Mouse (Mus musculus): ENCODE measurements around the gene Ltb4r1. TPM values are rescaled to one million over a fixed set of nuclear protein-coding genes. Genes with fewer than 3 reads are reported as not detected.

Gene Ltb4r1
- polyA plus RNA-seq, 1 experiment from 2014 or later = not detected

DNA sequence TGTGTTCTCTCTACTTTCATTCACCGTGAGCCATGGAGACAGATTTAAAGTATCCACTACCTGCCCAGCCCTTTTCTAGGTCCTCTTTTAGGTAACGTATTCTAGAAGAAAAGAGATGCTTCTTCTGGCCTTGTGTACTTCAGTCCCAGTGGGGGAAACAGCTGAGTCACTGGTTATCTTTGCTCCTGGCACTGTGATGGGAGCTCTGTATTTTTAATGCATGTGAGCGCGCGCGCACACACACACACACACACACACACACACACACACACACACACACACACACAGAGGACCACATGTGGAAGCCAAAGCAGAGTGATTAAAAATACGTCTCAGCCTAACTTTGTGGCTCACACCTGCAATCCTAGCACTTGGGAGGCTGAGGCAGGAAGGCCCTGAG lies 42.3 kb upstream of the Ltb4r1 start:
- no peak overlapping the region for H3K4me3 ChIP-seq (replicated peaks; ENCODE audit: low read depth, low read length)
- DNase-seq (no peak), ATAC-seq (ENCODE audit: low FRiP score, low TSS enrichment) (no peak)
- H3K9me3 ChIP-seq (ENCODE audit: control insufficient read depth, low read length) = no peaks in the 10 kb centered on the region
- H3K36me3 ChIP-seq (ENCODE audit: control insufficient read depth, insufficient read depth, low read length) = peaks cover 13% of the 10 kb centered on the region
- no peak overlapping the region for H3K27ac ChIP-seq (replicated peaks; ENCODE audit: low read depth, low read length)
- peaks cover 6% of the 10 kb centered on the region for H3K4me1 ChIP-seq (ENCODE audit: control insufficient read depth, insufficient read depth, low read length)
- 91% methylated on average over 7 of the region's 7 CpGs for WGBS
- no peak overlapping the region for H3K9ac ChIP-seq (replicated peaks; ENCODE audit: low read length)
- no peak overlapping the region for H3K4me2 ChIP-seq (ENCODE audit: low read length)
- no peaks in the 10 kb centered on the region for H3K27me3 ChIP-seq (ENCODE audit: control insufficient read depth, insufficient read depth, low read length)

GRCm38 (mm10) chr14:55724411-55724871 lies 41.3 kb upstream of the Ltb4r1 start:
- peaks cover 6% of the 10 kb centered on the region for H3K4me1 ChIP-seq (ENCODE audit: control insufficient read depth, insufficient read depth, low read length)
- H3K9me3 ChIP-seq (ENCODE audit: control insufficient read depth, low read length) = no peaks in the 10 kb centered on the region
- no peak for ATAC-seq (ENCODE audit: low FRiP score, low TSS enrichment)
- 77% methylated on average over 8 of the region's 8 CpGs for WGBS
- H3K36me3 ChIP-seq (ENCODE audit: control insufficient read depth, insufficient read depth, low read length) = 0 out of 2 replicates have a peak, but pooled peaks cover 3% of the 10 kb centered on the region
- DNase-seq = no peak
- H3K4me2 ChIP-seq (ENCODE audit: low read length) = no peak overlapping the region
- no peak overlapping the region for H3K4me3 ChIP-seq (replicated peaks; ENCODE audit: low read depth, low read length)
- no peaks in the 10 kb centered on the region for H3K27me3 ChIP-seq (ENCODE audit: control insufficient read depth, insufficient read depth, low read length)
- H3K9ac ChIP-seq (replicated peaks; ENCODE audit: low read length) = no peak overlapping the region
- no peak overlapping the region for H3K27ac ChIP-seq (replicated peaks; ENCODE audit: low read depth, low read length)

DNA sequence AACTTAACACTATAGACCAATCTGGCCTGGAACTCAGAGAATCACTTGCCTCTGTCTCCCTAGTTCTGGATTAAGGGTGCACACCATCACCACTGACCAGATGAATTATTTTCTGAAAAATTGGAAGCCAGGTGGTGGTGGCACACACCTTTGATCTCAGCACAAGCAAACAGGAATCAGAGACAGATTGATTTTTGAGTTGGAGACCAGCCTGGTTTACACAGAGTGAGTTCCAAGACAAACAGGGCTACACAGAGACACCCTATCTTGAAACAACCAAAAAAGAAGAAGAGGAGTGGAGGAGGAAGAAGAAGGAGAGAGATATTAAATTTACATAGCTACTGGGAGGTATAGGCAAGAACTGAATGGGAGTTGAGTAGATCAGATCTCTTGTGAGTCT lies 39.5 kb upstream of the Ltb4r1 start:
- ATAC-seq (ENCODE audit: low FRiP score, low TSS enrichment) = no peak
- Histone ChIP-seq H3K4me1 (ENCODE audit: control insufficient read depth, insufficient read depth, low read length) (peaks cover 3% of the 10 kb centered on the region), H3K4me2 (ENCODE audit: low read length) (no peak overlapping the region), H3K9me3 (ENCODE audit: control insufficient read depth, low read length) (no peaks in the 10 kb centered on the region), H3K27me3 (ENCODE audit: control insufficient read depth, insufficient read depth, low read length) (no peaks in the 10 kb centered on the region), H3K4me3 (replicated peaks; ENCODE audit: low read depth, low read length) (no peak overlapping the region), H3K36me3 (ENCODE audit: control insufficient read depth, insufficient read depth, low read length) (no peaks in the 10 kb centered on the region), H3K27ac (replicated peaks; ENCODE audit: low read depth, low read length) (no peak overlapping the region), H3K9ac (replicated peaks; ENCODE audit: low read length) (no peak overlapping the region)
- no peak for DNase-seq

DNA sequence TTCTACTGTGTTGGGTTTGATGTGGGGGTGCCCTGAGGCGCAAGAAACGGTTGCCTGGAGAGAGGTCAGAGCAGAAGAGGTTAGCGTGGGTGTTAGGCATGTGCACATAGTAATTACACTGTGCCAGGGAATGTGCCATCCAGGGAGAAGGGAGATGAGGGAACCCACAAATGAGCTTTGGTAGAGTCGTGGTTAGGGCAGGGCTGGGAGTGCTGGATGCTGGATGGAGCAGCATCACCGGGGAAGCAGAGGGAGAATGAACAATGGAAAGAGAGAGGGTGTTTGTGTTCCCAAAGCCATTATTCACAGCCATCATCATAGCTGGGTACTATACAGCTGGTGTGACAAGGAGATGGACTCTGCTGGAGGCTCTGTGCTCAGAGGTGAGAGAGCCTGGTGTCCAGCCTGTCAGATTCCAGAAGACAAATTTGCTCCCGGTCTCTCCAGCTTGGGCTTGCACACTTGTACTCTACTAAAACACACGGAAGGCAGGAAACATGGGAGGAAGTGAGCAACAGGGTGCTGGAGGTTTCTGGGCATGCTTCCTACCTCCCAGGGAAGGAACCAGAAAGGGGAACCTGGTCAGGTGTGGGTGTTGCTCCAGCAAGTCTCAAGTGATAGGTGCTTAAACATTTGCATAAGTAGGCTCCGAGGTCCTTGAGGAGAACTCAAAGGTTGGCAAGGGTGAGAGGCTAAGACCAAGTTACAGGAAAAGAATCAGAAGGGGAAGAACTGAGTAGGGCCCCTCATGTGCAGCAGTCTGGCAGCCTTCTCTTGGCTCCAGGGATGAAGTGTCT lies 37.7 kb upstream of the Ltb4r1 start:
- ATAC-seq (ENCODE audit: low FRiP score, low TSS enrichment) = no peak
- no peak overlapping the region for H3K9ac ChIP-seq (replicated peaks; ENCODE audit: low read length)
- H3K27ac ChIP-seq (replicated peaks; ENCODE audit: low read depth, low read length) = no peak overlapping the region
- no peaks in the 10 kb centered on the region for H3K9me3 ChIP-seq (ENCODE audit: control insufficient read depth, low read length)
- no peaks in the 10 kb centered on the region for H3K36me3 ChIP-seq (ENCODE audit: control insufficient read depth, insufficient read depth, low read length)
- no peaks in the 10 kb centered on the region for H3K4me1 ChIP-seq (ENCODE audit: control insufficient read depth, insufficient read depth, low read length)
- H3K4me2 ChIP-seq (ENCODE audit: low read length) = no peak overlapping the region
- H3K27me3 ChIP-seq (ENCODE audit: control insufficient read depth, insufficient read depth, low read length) = no peaks in the 10 kb centered on the region
- WGBS = 78% methylated on average over 8 of the region's 8 CpGs
- H3K4me3 ChIP-seq (replicated peaks; ENCODE audit: low read depth, low read length) = no peak overlapping the region
- no peak for DNase-seq

DNA sequence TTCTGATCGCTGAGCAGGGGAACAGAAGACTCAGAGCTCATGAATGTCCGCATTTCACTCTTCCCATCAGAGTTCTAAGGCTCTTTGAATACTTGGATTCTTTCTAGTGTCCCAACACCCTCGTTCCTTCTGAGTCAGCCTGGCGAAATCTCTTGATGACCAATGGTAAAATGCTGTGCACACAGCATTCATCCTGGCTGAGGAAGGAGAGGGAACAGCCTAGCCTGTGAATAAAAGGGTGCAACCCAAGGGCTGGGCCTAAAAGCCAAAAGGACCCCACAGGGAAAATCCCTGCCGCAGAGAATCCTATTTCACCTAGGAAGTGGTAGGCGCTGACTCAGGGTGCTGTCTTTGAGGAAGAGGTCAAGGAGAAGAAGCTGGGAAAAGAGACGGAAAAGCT lies 35.6 kb upstream of the Ltb4r1 start:
- H3K27ac ChIP-seq (replicated peaks; ENCODE audit: low read depth, low read length) = no peak overlapping the region
- no peaks in the 10 kb centered on the region for H3K4me1 ChIP-seq (ENCODE audit: control insufficient read depth, insufficient read depth, low read length)
- 77% methylated on average over 7 of the region's 7 CpGs for WGBS
- ATAC-seq (ENCODE audit: low FRiP score, low TSS enrichment) = no peak
- no peak overlapping the region for H3K4me2 ChIP-seq (ENCODE audit: low read length)
- no peak overlapping the region for H3K9ac ChIP-seq (replicated peaks; ENCODE audit: low read length)
- H3K4me3 ChIP-seq (replicated peaks; ENCODE audit: low read depth, low read length) = no peak overlapping the region
- H3K36me3 ChIP-seq (ENCODE audit: control insufficient read depth, insufficient read depth, low read length) = no peaks in the 10 kb centered on the region
- H3K27me3 ChIP-seq (ENCODE audit: control insufficient read depth, insufficient read depth, low read length) = no peaks in the 10 kb centered on the region
- no peak for DNase-seq
- H3K9me3 ChIP-seq (ENCODE audit: control insufficient read depth, low read length) = no peaks in the 10 kb centered on the region

- Histone ChIP-seq H3K4me2 (ENCODE audit: low read length) (no peak overlapping the region), H3K27me3 (ENCODE audit: control insufficient read depth, insufficient read depth, low read length) (no peaks in the 10 kb centered on the region), H3K36me3 (ENCODE audit: control insufficient read depth, insufficient read depth, low read length) (no peaks in the 10 kb centered on the region), H3K9ac (replicated peaks; ENCODE audit: low read length) (no peak overlapping the region), H3K9me3 (ENCODE audit: control insufficient read depth, low read length) (no peaks in the 10 kb centered on the region), H3K4me3 (replicated peaks; ENCODE audit: low read depth, low read length) (no peak overlapping the region), H3K27ac (replicated peaks; ENCODE audit: low read depth, low read length) (no peak overlapping the region), H3K4me1 (ENCODE audit: control insufficient read depth, insufficient read depth, low read length) (no peaks in the 10 kb centered on the region)
- ATAC-seq (ENCODE audit: low FRiP score, low TSS enrichment) (no peak), DNase-seq (no peak)
- 83% methylated on average over 7 of the region's 7 CpGs for WGBS
These were observed 35.2 kb upstream of the Ltb4r1 start for GRCm38 (mm10) chr14:55730531-55731032.

DNA sequence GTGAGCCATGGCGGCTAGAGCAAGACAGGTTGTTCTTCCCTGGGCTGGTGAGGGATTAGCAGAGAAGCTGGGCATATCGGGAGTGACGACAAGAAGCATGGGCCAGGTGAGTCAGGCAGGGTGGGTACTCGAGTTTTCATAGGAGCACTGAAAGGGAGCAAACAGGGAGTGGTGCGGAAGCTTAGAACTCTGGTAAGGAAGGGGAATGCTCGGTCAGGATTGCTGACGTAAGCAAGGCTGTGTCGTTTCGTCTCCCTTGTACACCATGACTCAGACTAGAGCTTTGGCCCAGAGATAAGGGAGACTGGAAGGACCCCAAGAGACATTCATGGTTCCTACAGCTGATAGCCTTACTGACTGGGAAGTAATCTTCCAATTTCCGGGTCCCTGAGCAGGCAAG lies 31.9 kb upstream of the Ltb4r1 start:
- H3K9ac ChIP-seq (replicated peaks; ENCODE audit: low read length) = no peak overlapping the region
- DNase-seq (no peak), ATAC-seq (ENCODE audit: low FRiP score, low TSS enrichment) (no peak)
- H3K4me3 ChIP-seq (replicated peaks; ENCODE audit: low read depth, low read length) = no peak overlapping the region
- H3K4me1 ChIP-seq (ENCODE audit: control insufficient read depth, insufficient read depth, low read length) = no peaks in the 10 kb centered on the region
- WGBS = 78% methylated on average over 10 of the region's 10 CpGs
- H3K4me2 ChIP-seq (ENCODE audit: low read length) = no peak overlapping the region
- no peak overlapping the region for H3K27ac ChIP-seq (replicated peaks; ENCODE audit: low read depth, low read length)
- peaks cover 7% of the 10 kb centered on the region for H3K36me3 ChIP-seq (ENCODE audit: control insufficient read depth, insufficient read depth, low read length)
- no peaks in the 10 kb centered on the region for H3K9me3 ChIP-seq (ENCODE audit: control insufficient read depth, low read length)
- H3K27me3 ChIP-seq (ENCODE audit: control insufficient read depth, insufficient read depth, low read length) = no peaks in the 10 kb centered on the region

DNA sequence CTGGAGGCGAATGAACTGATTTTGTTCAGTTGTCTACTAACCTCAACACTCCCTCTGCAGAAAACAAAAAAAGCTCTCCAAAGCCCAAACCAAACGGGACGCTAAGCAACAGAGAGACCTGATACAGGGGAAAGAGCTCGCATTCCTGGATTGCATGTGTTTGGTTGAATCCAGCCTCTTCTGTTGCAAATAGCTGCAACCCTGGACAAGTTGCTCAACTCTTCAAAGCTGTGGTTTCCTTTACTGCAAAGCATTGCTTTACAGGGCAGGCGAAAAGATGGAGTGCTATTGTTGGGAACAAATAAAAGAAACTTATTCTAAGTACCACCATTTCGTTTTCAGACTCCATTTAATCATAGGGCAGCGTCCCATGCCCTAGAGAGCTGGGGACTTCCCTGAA lies 30.9 kb upstream of the Ltb4r1 start:
- Histone ChIP-seq H3K4me2 (ENCODE audit: low read length) (no peak overlapping the region), H3K27me3 (ENCODE audit: control insufficient read depth, insufficient read depth, low read length) (no peaks in the 10 kb centered on the region), H3K4me1 (ENCODE audit: control insufficient read depth, insufficient read depth, low read length) (no peaks in the 10 kb centered on the region), H3K9me3 (ENCODE audit: control insufficient read depth, low read length) (no peaks in the 10 kb centered on the region), H3K36me3 (ENCODE audit: control insufficient read depth, insufficient read depth, low read length) (peaks cover 17% of the 10 kb centered on the region), H3K9ac (replicated peaks; ENCODE audit: low read length) (no peak overlapping the region), H3K27ac (replicated peaks; ENCODE audit: low read depth, low read length) (no peak overlapping the region), H3K4me3 (replicated peaks; ENCODE audit: low read depth, low read length) (no peak overlapping the region)
- DNase-seq (no peak), ATAC-seq (ENCODE audit: low FRiP score, low TSS enrichment) (no peak)
- 81% methylated on average over 7 of the region's 7 CpGs for WGBS

DNA sequence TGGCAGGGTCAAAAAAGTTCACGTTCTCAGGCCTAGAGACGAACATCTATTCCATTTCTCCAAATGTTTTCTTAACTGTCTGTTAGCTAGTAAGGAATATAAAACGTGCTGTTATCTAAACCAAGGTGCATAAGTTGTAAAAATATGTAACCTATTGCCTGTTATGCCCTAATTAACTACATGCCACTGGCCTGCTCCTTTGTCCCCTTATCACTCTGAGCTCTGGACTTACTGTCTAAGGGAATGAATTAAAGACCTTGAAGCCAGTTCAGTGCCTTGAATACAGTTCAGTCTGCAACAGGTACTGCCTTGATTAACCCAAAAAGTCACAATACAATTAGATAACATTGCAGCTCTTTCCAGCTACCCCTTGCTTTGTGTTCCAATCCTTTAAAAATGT lies 30.4 kb upstream of the Ltb4r1 start:
- no peak for DNase-seq
- no peak overlapping the region for H3K4me3 ChIP-seq (replicated peaks; ENCODE audit: low read depth, low read length)
- 71% methylated on average over 3 of the region's 3 CpGs for WGBS

More for the DNA sequence above, 30.4 kb upstream of the Ltb4r1 start:
- Histone ChIP-seq H3K36me3 (ENCODE audit: control insufficient read depth, insufficient read depth, low read length) (peaks cover 21% of the 10 kb centered on the region), H3K27ac (replicated peaks; ENCODE audit: low read depth, low read length) (no peak overlapping the region), H3K27me3 (ENCODE audit: control insufficient read depth, insufficient read depth, low read length) (no peaks in the 10 kb centered on the region), H3K9ac (replicated peaks; ENCODE audit: low read length) (no peak overlapping the region), H3K4me2 (ENCODE audit: low read length) (no peak overlapping the region), H3K9me3 (ENCODE audit: control insufficient read depth, low read length) (no peaks in the 10 kb centered on the region), H3K4me1 (ENCODE audit: control insufficient read depth, insufficient read depth, low read length) (no peaks in the 10 kb centered on the region)
- ATAC-seq (ENCODE audit: low FRiP score, low TSS enrichment) = no peak

All from midbrain, embryonic 14.5 days (tissue).